Mouse (Mus musculus): ENCODE results near the gene Shc3. TPM values are rescaled to one million over a fixed set of nuclear protein-coding genes. Genes with fewer than 3 reads are reported as not detected.

Gene Shc3
- polyA plus RNA-seq, 1 experiment = 0.16 TPM

DNA sequence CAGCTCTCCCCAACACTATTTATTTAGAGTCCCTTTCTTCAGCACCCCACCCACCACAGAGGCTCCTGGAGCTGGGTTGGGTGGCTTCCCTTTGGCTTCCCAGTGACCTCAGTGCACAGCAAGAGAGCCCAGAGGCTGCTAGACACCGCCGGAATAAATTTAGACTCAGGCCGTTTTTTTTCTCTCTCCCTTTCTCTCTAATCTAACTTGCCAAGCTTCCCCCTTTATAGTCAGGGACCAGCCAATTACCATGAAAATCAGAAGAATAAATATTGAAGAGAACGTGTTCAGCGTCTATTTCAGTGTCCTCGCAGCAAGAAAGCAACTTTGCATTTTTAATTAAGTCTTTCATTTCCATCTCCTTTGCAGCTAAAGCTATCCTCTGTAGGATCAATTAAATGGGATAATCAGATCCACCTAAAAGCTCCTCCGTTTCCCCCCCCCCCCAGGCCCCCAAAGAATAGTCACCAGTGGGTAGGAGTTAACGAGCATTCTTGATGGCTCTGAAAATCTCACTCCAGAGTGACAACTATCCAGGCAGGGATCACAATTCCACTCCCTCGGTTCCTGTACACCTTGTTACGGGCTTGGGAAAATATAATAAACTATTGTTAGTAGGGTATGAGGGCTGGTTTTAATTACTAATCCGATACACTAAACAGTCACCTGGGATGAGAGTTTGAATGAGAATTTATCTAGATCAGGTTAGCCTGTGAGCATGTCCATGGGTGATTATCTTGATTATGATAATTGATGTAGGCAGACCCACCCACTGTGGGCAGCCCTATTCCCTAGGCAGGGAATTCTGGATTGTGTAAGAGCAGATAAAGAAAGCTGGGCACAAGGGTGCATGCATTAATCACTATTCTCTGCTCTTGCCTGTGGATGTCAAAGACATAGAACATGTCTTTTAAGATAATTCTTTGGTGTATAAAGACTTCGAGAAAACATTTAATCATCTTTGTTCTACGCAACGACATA, 131.8 kb downstream of the Shc3 start:
- H3K79me2 ChIP-seq (ENCODE audit: control insufficient read depth, insufficient read depth) = no peaks in the 10 kb centered on the region
- H3K79me3 ChIP-seq (ENCODE audit: low read depth) = no peaks in the 10 kb centered on the region
- no peak overlapping the region for H3K4me3 ChIP-seq (ENCODE audit: insufficient read depth, poor library complexity, severe bottlenecking)
- TF ChIP-seq MYOG (IDR thresholded peaks at IDR 0.05; ENCODE audit: control insufficient read depth, extremely low read depth, insufficient read length) (no peak), CEBPB (IDR thresholded peaks at IDR 0.05; ENCODE audit: low read depth) (no peak), FOSL1 (IDR thresholded peaks at IDR 0.05; ENCODE audit: insufficient read depth, low read length, poor library complexity, severe bottlenecking) (no peak)
- no peaks in the 10 kb centered on the region for H3K36me3 ChIP-seq (ENCODE audit: control insufficient read depth, insufficient read depth)
- peaks cover 9% of the 10 kb centered on the region for H3K27me3 ChIP-seq (ENCODE audit: control insufficient read depth, insufficient read depth, insufficient read length)
- no peak overlapping the region for H3ac ChIP-seq (ENCODE audit: control insufficient read depth, insufficient read length, low read depth)

DNA sequence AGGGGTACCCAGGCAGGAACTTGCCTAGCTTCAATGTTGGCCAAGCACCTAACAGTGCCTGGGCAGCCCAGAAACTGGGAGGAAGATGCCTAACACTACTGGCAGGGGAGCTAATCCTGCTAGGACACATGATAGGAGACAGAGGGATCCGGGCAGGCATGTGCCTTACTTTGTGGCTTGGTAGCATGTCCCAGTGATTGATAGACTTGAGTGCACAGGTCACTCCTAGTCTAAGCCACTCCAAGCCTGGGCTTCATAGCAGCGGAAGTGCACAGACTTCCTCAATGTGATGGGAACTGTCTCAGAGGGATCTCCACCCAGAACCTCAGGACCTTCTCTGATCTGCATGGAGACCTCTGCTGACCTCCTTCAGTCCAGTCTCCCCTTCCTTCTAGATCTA, 134.1 kb downstream of the Shc3 start:
- H3ac ChIP-seq (ENCODE audit: control insufficient read depth, insufficient read length, low read depth) = no peak overlapping the region

DNA sequence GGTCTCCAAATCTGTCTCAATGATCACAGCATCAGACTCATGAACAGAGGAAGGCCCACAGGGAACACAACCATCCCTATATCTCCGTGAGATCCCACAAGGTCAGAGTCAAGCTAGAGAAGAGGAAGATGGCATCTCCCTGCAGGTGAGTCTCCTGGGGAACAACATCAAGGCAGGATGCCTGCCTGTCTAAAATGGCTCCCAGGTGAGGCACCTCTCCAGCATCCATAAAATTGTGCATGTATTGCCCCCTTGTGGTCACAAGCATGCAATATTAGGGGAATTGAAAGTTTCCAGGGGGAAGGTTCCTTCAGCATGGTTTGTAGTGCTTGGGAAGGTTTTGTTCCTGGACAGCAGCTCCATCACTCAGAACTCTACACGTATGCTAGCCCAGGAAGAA, 134.8 kb downstream of the Shc3 start:
- Histone ChIP-seq H3K79me3 (ENCODE audit: low read depth) (no peaks in the 10 kb centered on the region), H3K4me3 (ENCODE audit: insufficient read depth, poor library complexity, severe bottlenecking) (no peak overlapping the region), H3ac (ENCODE audit: control insufficient read depth, insufficient read length, low read depth) (no peak overlapping the region), H3K27me3 (ENCODE audit: control insufficient read depth, insufficient read depth, insufficient read length) (peaks cover 8% of the 10 kb centered on the region), H3K36me3 (ENCODE audit: control insufficient read depth, insufficient read depth) (no peaks in the 10 kb centered on the region), H3K79me2 (ENCODE audit: control insufficient read depth, insufficient read depth) (no peaks in the 10 kb centered on the region)
- no peak for TF ChIP-seq USF1 (IDR thresholded peaks at IDR 0.05; ENCODE audit: low read depth)
- TF ChIP-seq MYOG (IDR thresholded peaks at IDR 0.05; ENCODE audit: control insufficient read depth, extremely low read depth, insufficient read length) = no peak
- TF ChIP-seq MAX (IDR thresholded peaks at IDR 0.05) = no peak
- TF ChIP-seq FOSL1 (IDR thresholded peaks at IDR 0.05; ENCODE audit: insufficient read depth, low read length, poor library complexity, severe bottlenecking) = no peak
- no peak for TF ChIP-seq CTCF (IDR thresholded peaks at IDR 0.05; ENCODE audit: control insufficient read depth, insufficient read depth, insufficient read length)
- no peak for TF ChIP-seq CEBPB (IDR thresholded peaks at IDR 0.05; ENCODE audit: low read depth)
- TF ChIP-seq MYOD1 (IDR thresholded peaks at IDR 0.05; ENCODE audit: control insufficient read depth, insufficient read length, low read depth) = no peak

More for the DNA sequence above, 134.1 kb downstream of the Shc3 start:
- H3K27me3 ChIP-seq (ENCODE audit: control insufficient read depth, insufficient read depth, insufficient read length) = peaks cover 8% of the 10 kb centered on the region
- no peaks in the 10 kb centered on the region for H3K79me3 ChIP-seq (ENCODE audit: low read depth)
- H3K4me3 ChIP-seq (ENCODE audit: insufficient read depth, poor library complexity, severe bottlenecking) = no peak overlapping the region
- H3K79me2 ChIP-seq (ENCODE audit: control insufficient read depth, insufficient read depth) = no peaks in the 10 kb centered on the region
- TF ChIP-seq FOSL1 (IDR thresholded peaks at IDR 0.05; ENCODE audit: insufficient read depth, low read length, poor library complexity, severe bottlenecking) (no peak), MAX (IDR thresholded peaks at IDR 0.05) (no peak), USF1 (IDR thresholded peaks at IDR 0.05; ENCODE audit: low read depth) (no peak), CTCF (IDR thresholded peaks at IDR 0.05; ENCODE audit: control insufficient read depth, insufficient read depth, insufficient read length) (no peak), MYOD1 (IDR thresholded peaks at IDR 0.05; ENCODE audit: control insufficient read depth, insufficient read length, low read depth) (no peak), CEBPB (IDR thresholded peaks at IDR 0.05; ENCODE audit: low read depth) (no peak), MYOG (IDR thresholded peaks at IDR 0.05; ENCODE audit: control insufficient read depth, extremely low read depth, insufficient read length) (no peak)
- no peaks in the 10 kb centered on the region for H3K36me3 ChIP-seq (ENCODE audit: control insufficient read depth, insufficient read depth)

DNA sequence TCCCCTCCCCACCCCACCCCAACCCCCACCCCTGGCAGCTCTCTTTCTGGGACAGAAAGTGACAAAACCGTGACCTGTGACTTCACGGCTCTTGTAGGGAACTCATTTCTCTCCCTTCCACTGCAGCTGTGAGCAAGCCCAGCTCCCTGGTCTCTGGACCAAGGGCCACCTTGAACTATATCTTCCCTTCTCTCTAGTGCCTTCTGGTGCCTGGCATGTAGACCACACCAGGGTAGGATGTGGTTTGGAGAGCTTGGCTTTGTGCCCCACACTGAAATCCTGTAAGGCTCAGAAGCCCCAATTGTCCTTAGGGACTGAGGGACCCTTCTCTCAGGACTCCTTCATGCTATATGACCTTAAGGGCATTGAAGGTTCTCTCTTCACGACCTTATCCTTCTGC, 135.8 kb downstream of the Shc3 start:
- Histone ChIP-seq H3K4me3 (ENCODE audit: insufficient read depth, poor library complexity, severe bottlenecking) (no peak overlapping the region), H3K79me3 (ENCODE audit: low read depth) (no peaks in the 10 kb centered on the region), H3K36me3 (ENCODE audit: control insufficient read depth, insufficient read depth) (no peaks in the 10 kb centered on the region), H3K27me3 (ENCODE audit: control insufficient read depth, insufficient read depth, insufficient read length) (peaks cover 8% of the 10 kb centered on the region), H3ac (ENCODE audit: control insufficient read depth, insufficient read length, low read depth) (no peak overlapping the region), H3K79me2 (ENCODE audit: control insufficient read depth, insufficient read depth) (no peaks in the 10 kb centered on the region)
- TF ChIP-seq CEBPB (IDR thresholded peaks at IDR 0.05; ENCODE audit: low read depth) (no peak), MAX (IDR thresholded peaks at IDR 0.05) (no peak), MYOD1 (IDR thresholded peaks at IDR 0.05; ENCODE audit: control insufficient read depth, insufficient read length, low read depth) (no peak), FOSL1 (IDR thresholded peaks at IDR 0.05; ENCODE audit: insufficient read depth, low read length, poor library complexity, severe bottlenecking) (no peak), CTCF (IDR thresholded peaks at IDR 0.05; ENCODE audit: control insufficient read depth, insufficient read depth, insufficient read length) (no peak), MYOG (IDR thresholded peaks at IDR 0.05; ENCODE audit: control insufficient read depth, extremely low read depth, insufficient read length) (no peak), USF1 (IDR thresholded peaks at IDR 0.05; ENCODE audit: low read depth) (no peak)

DNA sequence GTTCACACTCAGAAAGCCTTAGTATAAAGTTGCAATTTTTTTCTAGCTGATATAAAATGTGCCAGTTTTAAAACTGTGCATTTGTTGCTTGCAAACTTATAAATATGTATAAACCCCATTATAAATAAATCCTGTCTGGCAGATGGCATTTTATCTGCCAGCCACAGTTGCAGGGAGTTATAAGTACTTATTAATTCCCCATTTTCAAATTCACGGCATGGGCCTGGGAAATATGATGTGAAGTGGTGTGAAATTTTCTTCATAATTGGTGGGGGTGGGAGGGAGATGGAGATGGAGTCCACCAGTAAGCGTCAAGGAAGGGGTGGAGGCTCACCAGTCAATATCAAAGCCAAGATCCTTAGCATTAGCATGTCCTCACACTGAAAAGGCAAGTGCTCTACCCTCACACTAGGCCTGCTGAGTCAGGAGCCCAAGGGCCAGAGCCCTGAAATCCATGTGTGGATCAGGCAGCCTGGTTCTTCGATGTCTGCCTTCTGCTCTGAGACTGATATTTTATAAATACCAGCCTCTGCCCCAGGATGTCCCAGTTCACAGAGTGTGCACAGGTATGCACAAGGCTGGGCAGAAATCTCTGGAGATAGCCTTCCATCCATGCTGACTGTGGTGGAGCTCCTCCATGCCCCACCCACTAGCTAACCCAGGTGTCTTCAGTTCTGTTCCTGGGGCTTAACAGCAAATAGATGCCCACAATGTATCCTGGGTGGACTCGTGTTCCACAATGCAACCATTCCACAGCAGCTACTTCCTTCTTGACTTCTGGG, 143.4 kb downstream of the Shc3 start:
- no peak for TF ChIP-seq CEBPB (IDR thresholded peaks at IDR 0.05; ENCODE audit: low read depth)
- no peak for TF ChIP-seq FOSL1 (IDR thresholded peaks at IDR 0.05; ENCODE audit: insufficient read depth, low read length, poor library complexity, severe bottlenecking)
- no peak for TF ChIP-seq MAX (IDR thresholded peaks at IDR 0.05)
- no peak for TF ChIP-seq USF1 (IDR thresholded peaks at IDR 0.05; ENCODE audit: low read depth)
- TF ChIP-seq MYOD1 (IDR thresholded peaks at IDR 0.05; ENCODE audit: control insufficient read depth, insufficient read length, low read depth) = no peak
- no peak for TF ChIP-seq CTCF (IDR thresholded peaks at IDR 0.05; ENCODE audit: control insufficient read depth, insufficient read depth, insufficient read length)
- no peak for TF ChIP-seq MYOG (IDR thresholded peaks at IDR 0.05; ENCODE audit: control insufficient read depth, extremely low read depth, insufficient read length)
- no peak overlapping the region for H3K4me3 ChIP-seq (ENCODE audit: insufficient read depth, poor library complexity, severe bottlenecking)
- no peaks in the 10 kb centered on the region for H3K79me2 ChIP-seq (ENCODE audit: control insufficient read depth, insufficient read depth)
- no peak overlapping the region for H3ac ChIP-seq (ENCODE audit: control insufficient read depth, insufficient read length, low read depth)
- H3K79me3 ChIP-seq (ENCODE audit: low read depth) = no peaks in the 10 kb centered on the region
- no peaks in the 10 kb centered on the region for H3K36me3 ChIP-seq (ENCODE audit: control insufficient read depth, insufficient read depth)
- H3K27me3 ChIP-seq (ENCODE audit: control insufficient read depth, insufficient read depth, insufficient read length) = no peaks in the 10 kb centered on the region

Data from C2C12 (cell line).